Mouse (Mus musculus) thymus, adult 2 months (tissue): ENCODE measurements around the gene Chac1.

ENCODE experiments used
- CTCF ChIP-seq: fragments of 200-500 bp; IDR thresholded peaks from 2 replicates; pipeline ENCODE4 v1.5.1; 2012; ENCODE audit warnings: mild to moderate bottlenecking, control low read depth, low read length, moderate library complexity, borderline replicate concordance; ENCODE audit not compliant: control insufficient read depth, poor library complexity, insufficient read depth; ENCODE audit errors: extremely low read depth
- POLR2A ChIP-seq: fragments of 200-500 bp; IDR thresholded peaks from 2 replicates; pipeline ENCODE4 v1.6.1; 2012; ENCODE audit warnings: mild to moderate bottlenecking, low read length, control low read depth, moderate library complexity; ENCODE audit not compliant: control insufficient read depth, poor library complexity, insufficient read depth; ENCODE audit errors: extremely low read depth

DNA sequence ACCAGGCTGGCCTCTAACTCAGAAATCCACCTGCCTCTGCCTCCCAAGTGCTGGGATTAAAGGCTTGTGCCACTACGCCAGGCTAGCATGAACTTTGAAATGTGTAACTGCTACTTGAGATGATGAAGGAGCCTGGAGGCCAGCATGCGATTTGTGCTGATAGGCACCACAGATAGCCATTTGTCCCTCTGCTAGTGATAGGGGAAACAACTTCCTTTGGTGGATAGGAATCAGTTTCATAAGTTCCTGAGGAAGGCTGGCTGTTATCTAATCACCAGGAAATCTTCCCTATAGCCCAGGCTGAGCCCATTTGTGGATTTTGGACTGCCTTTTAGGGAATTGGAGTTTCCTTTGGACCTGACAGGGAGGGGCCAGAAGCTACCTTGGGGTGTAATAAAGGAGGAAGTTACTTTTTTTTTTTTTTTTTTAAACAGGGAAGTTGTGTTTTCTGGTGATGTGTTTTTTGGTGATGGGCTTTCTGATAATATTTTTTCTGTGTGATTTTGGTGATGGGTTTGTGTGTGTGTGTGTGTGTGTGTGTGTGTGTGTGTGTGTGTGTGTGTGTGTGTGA lies 8.8 kb downstream of the Chac1 start:
- TF ChIP-seq CTCF (no peak), POLR2A (no peak)
